Mouse (Mus musculus) embryonic facial prominence, embryonic 12.5 days (tissue): ENCODE measurements around the gene Mocs2. TPM values are rescaled to one million over a fixed set of nuclear protein-coding genes. Genes with fewer than 3 reads are reported as not detected.

Source experiments
- ATAC-seq: fragments of 200-750 bp; cut with Nextera tagmentation; 2 replicates; pipeline ENCODE4 v1.8.0; 2017; ENCODE audit not compliant: insufficient number of reproducible peaks, insufficient read depth, low FRiP score, low TSS enrichment
- H3K27ac ChIP-seq: fragments of 300-500 bp; sonication (generic); 2 replicates; pipeline ENCODE4 v1.5.1; 2016; ENCODE audit warnings: mild to moderate bottlenecking
- H3K27me3 ChIP-seq: fragments of 300-500 bp; sonication (generic); 2 replicates; pipeline ENCODE4 v1.6.1; 2016; ENCODE audit warnings: mild to moderate bottlenecking, moderate library complexity
- H3K36me3 ChIP-seq: fragments of 300-500 bp; sonication (generic); 2 replicates; pipeline ENCODE4 v1.6.1; 2016; ENCODE audit warnings: mild to moderate bottlenecking
- H3K4me1 ChIP-seq: fragments of 300-500 bp; sonication (generic); 2 replicates; pipeline ENCODE4 v1.6.1; 2016
- H3K4me2 ChIP-seq: fragments of 300-500 bp; sonication (generic); replicated peaks from 2 replicates; pipeline ENCODE4 v1.6.1; 2016; ENCODE audit warnings: mild to moderate bottlenecking, moderate library complexity
- H3K4me3 ChIP-seq: fragments of 300-500 bp; sonication (generic); 2 replicates; pipeline ENCODE4 v1.5.1; 2016; ENCODE audit warnings: mild to moderate bottlenecking
- H3K9ac ChIP-seq: fragments of 300-500 bp; sonication (generic); 2 replicates; pipeline ENCODE4 v1.6.1; 2016; ENCODE audit warnings: mild to moderate bottlenecking, moderate library complexity
- H3K9me3 ChIP-seq: fragments of 300-500 bp; sonication (generic); 2 replicates; pipeline ENCODE4 v1.6.1; 2016; ENCODE audit warnings: mild to moderate bottlenecking, moderate library complexity
- WGBS: fragments of 180-500 bp; shearing (Covaris S2); methylation state at CpG from one replicate; pipeline ENCODE4 v1.1.7; 2016; 5-methylcytosine and 5-hydroxymethylcytosine counted together
- polyA plus RNA-seq: library from polyadenylated mRNA; unstranded; fragments of >200 nt; fragmentation: Nextera tagmentation; extraction: Ambion mirVana; gene quantifications from 2 replicates; pipeline ENCODE4 v1.2.1, GENCODE M21; 2016

The Mocs2 gene
- polyA plus RNA-seq, 1 experiment from 2014 or later = 89.5 TPM

DNA sequence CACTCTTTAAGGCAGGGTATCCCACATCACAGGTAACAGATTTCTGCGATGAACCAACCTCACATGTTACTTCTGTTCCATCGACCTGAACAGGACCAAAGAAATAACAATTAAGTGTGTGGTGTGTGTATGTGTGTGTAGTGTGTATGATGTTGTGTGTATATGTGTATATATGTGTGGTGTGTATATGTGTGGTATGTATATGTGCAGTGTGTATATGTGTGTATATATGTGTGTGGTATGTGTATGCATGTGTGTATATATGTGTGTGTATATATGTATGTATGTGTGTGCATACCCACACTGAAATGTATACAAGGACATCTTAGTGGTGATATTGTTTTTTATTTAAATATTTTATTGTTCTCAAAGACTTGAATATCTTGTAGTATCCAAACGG lies 36.4 kb downstream of the Mocs2 start:
- no peak; the same call in 1 of the 2 replicates for ATAC-seq
- WGBS = 93% methylated on average over 3 of the region's 3 CpGs
- no peak overlapping the region for H3K4me3 ChIP-seq

GRCm38 (mm10) chr13:114855573-114856268 lies 37.7 kb downstream of the Mocs2 start:
- H3K9ac ChIP-seq = no peak overlapping the region
- H3K9me3 ChIP-seq = no peaks in the 10 kb centered on the region
- H3K36me3 ChIP-seq = no peaks in the 10 kb centered on the region
- no peaks in the 10 kb centered on the region for H3K4me1 ChIP-seq
- no peak overlapping the region for H3K27ac ChIP-seq
- WGBS = 21% methylated on average over 15 of the region's 15 CpGs
- H3K4me2 ChIP-seq = peak overlapping the region; percentile 19; the same call in 1 of the 2 replicates
- no peak for ATAC-seq
- no peak overlapping the region for H3K4me3 ChIP-seq
- H3K27me3 ChIP-seq = no peaks in the 10 kb centered on the region

More for the DNA sequence above, 36.4 kb downstream of the Mocs2 start:
- Histone ChIP-seq H3K36me3 (no peaks in the 10 kb centered on the region), H3K27me3 (no peaks in the 10 kb centered on the region), H3K4me1 (no peaks in the 10 kb centered on the region), H3K27ac (no peak overlapping the region), H3K9me3 (no peaks in the 10 kb centered on the region), H3K9ac (no peak overlapping the region), H3K4me2 (no peak overlapping the region)

DNA sequence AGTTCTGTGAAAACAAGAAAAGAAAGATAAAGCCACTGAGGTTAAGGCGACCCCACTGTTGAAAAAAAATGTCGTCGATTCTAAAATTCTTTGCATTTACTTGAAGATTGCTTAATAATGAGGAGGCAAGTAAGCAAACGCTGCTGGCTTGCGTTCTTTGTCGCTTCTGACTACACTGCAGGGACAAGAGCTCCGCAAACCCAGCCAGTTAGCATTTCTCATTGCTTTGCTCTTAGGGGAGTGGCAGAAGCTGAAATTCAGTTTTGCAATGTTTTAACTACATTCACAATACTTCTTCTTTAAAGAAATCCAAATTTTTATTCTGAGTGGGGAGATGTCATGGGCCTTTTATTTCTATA lies 38.2 kb downstream of the Mocs2 start:
- H3K4me2 ChIP-seq = no peak overlapping the region
- H3K9me3 ChIP-seq = no peaks in the 10 kb centered on the region
- no peak for ATAC-seq
- H3K9ac ChIP-seq = no peak overlapping the region
- H3K4me1 ChIP-seq = no peaks in the 10 kb centered on the region
- H3K27ac ChIP-seq = no peak overlapping the region
- no peaks in the 10 kb centered on the region for H3K36me3 ChIP-seq
- no peaks in the 10 kb centered on the region for H3K27me3 ChIP-seq
- no peak overlapping the region for H3K4me3 ChIP-seq
- WGBS = 45% methylated on average over 7 of the region's 7 CpGs

- ATAC-seq = no peak
- no peaks in the 10 kb centered on the region for H3K27me3 ChIP-seq
- no peak overlapping the region for H3K27ac ChIP-seq
- no peaks in the 10 kb centered on the region for H3K36me3 ChIP-seq
- H3K4me1 ChIP-seq = no peaks in the 10 kb centered on the region
- no peak overlapping the region for H3K9ac ChIP-seq
- H3K4me3 ChIP-seq = no peak overlapping the region
- no peak overlapping the region for H3K4me2 ChIP-seq
- 89% methylated on average over 4 of the region's 4 CpGs for WGBS
- H3K9me3 ChIP-seq = no peaks in the 10 kb centered on the region
These were observed 39.5 kb downstream of the Mocs2 start for GRCm38 (mm10) chr13:114857525-114857924.

GRCm38 (mm10) chr13:114874738-114875137 lies 56.7 kb downstream of the Mocs2 start:
- no peak for ATAC-seq
- Histone ChIP-seq H3K4me2 (no peak overlapping the region), H3K27ac (no peak overlapping the region), H3K36me3 (no peaks in the 10 kb centered on the region), H3K4me1 (no peaks in the 10 kb centered on the region), H3K4me3 (no peak overlapping the region), H3K9ac (no peak overlapping the region), H3K9me3 (no peaks in the 10 kb centered on the region), H3K27me3 (no peaks in the 10 kb centered on the region)
- WGBS = 91% methylated on average over 6 of the region's 6 CpGs

DNA sequence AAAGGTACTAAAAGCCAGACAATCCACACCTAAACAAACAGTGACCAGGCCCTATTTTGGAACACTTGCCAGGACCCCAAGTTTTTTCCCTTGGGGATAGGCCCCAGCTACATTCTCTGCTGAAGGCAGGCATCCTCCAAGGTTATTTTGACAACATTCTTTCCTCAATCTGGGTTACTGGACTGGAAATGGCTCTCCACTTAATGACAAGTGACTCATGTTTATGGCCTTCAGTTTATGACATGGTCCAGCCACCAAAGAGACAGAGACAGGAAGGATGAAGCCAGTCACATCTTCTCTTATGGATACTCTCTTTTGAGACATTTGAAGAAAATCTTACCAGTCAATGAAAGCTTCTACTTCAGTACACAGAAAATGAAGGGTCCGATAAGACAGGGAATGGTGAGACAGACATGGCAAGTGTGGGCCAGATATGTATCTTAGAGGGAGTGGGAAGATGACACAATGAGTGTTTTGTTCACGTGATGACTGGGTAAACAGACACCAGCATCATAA lies 58.0 kb downstream of the Mocs2 start:
- H3K4me3 ChIP-seq = no peak overlapping the region
- no peak overlapping the region for H3K9ac ChIP-seq

DNA sequence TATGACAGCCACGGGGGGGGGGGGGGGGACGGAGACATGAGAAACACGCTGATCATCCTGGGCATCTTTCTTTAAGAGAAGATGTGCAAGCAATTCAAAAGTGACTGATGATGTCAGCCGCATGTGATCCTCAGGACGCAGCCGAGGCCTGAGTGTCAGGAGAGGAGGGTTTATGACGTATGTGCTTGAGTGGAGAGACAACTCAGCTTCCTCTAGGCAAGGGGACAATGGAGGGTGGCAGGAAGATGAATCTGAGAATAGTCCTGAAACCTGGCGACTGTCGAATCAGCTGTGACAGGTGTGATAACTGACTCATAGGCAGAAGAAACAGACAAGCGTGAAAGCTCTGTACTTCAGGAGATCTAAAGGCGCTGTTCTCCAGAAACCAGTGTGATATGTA lies 60.6 kb downstream of the Mocs2 start:
- H3K4me1 ChIP-seq = no peaks in the 10 kb centered on the region
- no peak for ATAC-seq
- H3K36me3 ChIP-seq = no peaks in the 10 kb centered on the region
- no peak overlapping the region for H3K9ac ChIP-seq
- H3K27me3 ChIP-seq = no peaks in the 10 kb centered on the region
- 83% methylated on average over 11 of the region's 11 CpGs for WGBS
- H3K27ac ChIP-seq = no peak overlapping the region
- no peak overlapping the region for H3K4me2 ChIP-seq
- H3K4me3 ChIP-seq = no peak overlapping the region
- no peaks in the 10 kb centered on the region for H3K9me3 ChIP-seq

More for the DNA sequence above, 58.0 kb downstream of the Mocs2 start:
- no peaks in the 10 kb centered on the region for H3K9me3 ChIP-seq
- ATAC-seq = no peak
- no peak overlapping the region for H3K27ac ChIP-seq
- no peak overlapping the region for H3K4me2 ChIP-seq
- WGBS = 83% methylated on average over 2 of the region's 2 CpGs
- no peaks in the 10 kb centered on the region for H3K27me3 ChIP-seq
- H3K36me3 ChIP-seq = no peaks in the 10 kb centered on the region
- H3K4me1 ChIP-seq = no peaks in the 10 kb centered on the region

Other genes with a start within 250 kb of the Mocs2 start
- 2.8 and 3.3 TPM in 2 replicates for gene Itga2, start 113.9 kb downstream of the Mocs2 start, polyA plus RNA-seq